Mouse (Mus musculus) liver, embryonic 15.5 days (tissue): ENCODE data around the gene Rap1gap2. TPM values are rescaled to one million over a fixed set of nuclear protein-coding genes. Genes with fewer than 3 reads are reported as not detected.

ENCODE experiments used
- ATAC-seq: fragments of 200-750 bp; cut with Nextera tagmentation; 2 replicates; pipeline ENCODE4 v1.8.0; 2017; ENCODE audit warnings: moderate number of reproducible peaks, mild to moderate bottlenecking, moderate library complexity; ENCODE audit not compliant: insufficient read depth
- H3K27ac ChIP-seq: fragments of 300-500 bp; sonication (generic); replicated peaks from 2 replicates; pipeline ENCODE4 v1.5.1; 2015; ENCODE audit warnings: mild to moderate bottlenecking, inconsistent platforms
- H3K27me3 ChIP-seq: fragments of 300-500 bp; sonication (generic); 2 replicates; pipeline ENCODE4 v1.6.1; 2015; ENCODE audit warnings: mild to moderate bottlenecking, inconsistent platforms
- H3K36me3 ChIP-seq: fragments of 300-500 bp; sonication (generic); replicated peaks from 2 replicates; pipeline ENCODE4 v1.6.1; 2015; ENCODE audit warnings: moderate library complexity, mild to moderate bottlenecking, inconsistent platforms
- H3K4me1 ChIP-seq: fragments of 300-500 bp; sonication (generic); replicated peaks from 2 replicates; pipeline ENCODE4 v1.6.1; 2015; ENCODE audit warnings: inconsistent platforms
- H3K4me2 ChIP-seq: fragments of 300-500 bp; sonication (generic); 2 replicates; pipeline ENCODE4 v1.6.1; 2015; ENCODE audit warnings: moderate library complexity, mild to moderate bottlenecking, inconsistent platforms
- H3K4me3 ChIP-seq: fragments of 300-500 bp; sonication (generic); replicated peaks from 2 replicates; pipeline ENCODE4 v1.5.1; 2015; ENCODE audit warnings: mild to moderate bottlenecking, inconsistent platforms
- H3K9ac ChIP-seq: fragments of 300-500 bp; sonication (generic); 2 replicates; pipeline ENCODE4 v1.6.1; 2015; ENCODE audit warnings: moderate library complexity, mild to moderate bottlenecking, inconsistent platforms
- H3K9me3 ChIP-seq: fragments of 300-500 bp; sonication (generic); replicated peaks from 2 replicates; pipeline ENCODE4 v1.6.1; 2016; ENCODE audit warnings: inconsistent platforms
- WGBS: fragments of 180-500 bp; shearing (Covaris S2); methylation state at CpG from one replicate; pipeline ENCODE4 v1.1.7; 2015; ENCODE audit warnings: mixed read lengths; ENCODE audit not compliant: insufficient replicate concordance; 5-methylcytosine and 5-hydroxymethylcytosine counted together
- polyA plus RNA-seq: library from polyadenylated mRNA; unstranded; fragments of >200 nt; fragmentation: Nextera tagmentation; extraction: Ambion mirVana; gene quantifications from 2 replicates; pipeline ENCODE4 v1.2.1, GENCODE M21; 2015

Gene Rap1gap2
- polyA plus RNA-seq, 1 experiment from 2014 or later, result 0.76 TPM

GRCm38 (mm10) chr11:74555716-74556374 lies 54.9 kb downstream of the Rap1gap2 start:
- Histone ChIP-seq H3K4me2 (peak overlapping the region; percentile 53), H3K9me3 (no peaks in the 10 kb centered on the region), H3K4me1 (peaks cover 56% of the 10 kb centered on the region), H3K4me3 (0 out of 2 replicates have a peak overlapping the region, but pooled peaks have one; percentile 4), H3K9ac (peak overlapping the region; percentile 29; the same call in 1 of the 2 replicates), H3K36me3 (no peaks in the 10 kb centered on the region), H3K27ac (peak overlapping the region; percentile 87), H3K27me3 (no peaks in the 10 kb centered on the region)
- ATAC-seq, result peak; percentile 77
- WGBS, result 13% methylated on average over 9 of the region's 9 CpGs

GRCm38 (mm10) chr11:74554683-74555341 lies 55.9 kb downstream of the Rap1gap2 start:
- Histone ChIP-seq H3K4me3 (no peak overlapping the region), H3K9me3 (no peaks in the 10 kb centered on the region), H3K4me1 (peaks cover 50% of the 10 kb centered on the region), H3K36me3 (no peaks in the 10 kb centered on the region), H3K9ac (0 out of 2 replicates have a peak overlapping the region, but pooled peaks have one; percentile 29), H3K4me2 (no peak overlapping the region), H3K27ac (peak overlapping the region; percentile 87), H3K27me3 (no peaks in the 10 kb centered on the region)
- WGBS, result 51% methylated on average over 15 of the region's 15 CpGs
- no peak for ATAC-seq

GRCm38 (mm10) chr11:74551568-74551967 lies 59.1 kb downstream of the Rap1gap2 start:
- WGBS, result 46% methylated on average over 6 of the region's 6 CpGs
- no peaks in the 10 kb centered on the region for H3K27me3 ChIP-seq

DNA sequence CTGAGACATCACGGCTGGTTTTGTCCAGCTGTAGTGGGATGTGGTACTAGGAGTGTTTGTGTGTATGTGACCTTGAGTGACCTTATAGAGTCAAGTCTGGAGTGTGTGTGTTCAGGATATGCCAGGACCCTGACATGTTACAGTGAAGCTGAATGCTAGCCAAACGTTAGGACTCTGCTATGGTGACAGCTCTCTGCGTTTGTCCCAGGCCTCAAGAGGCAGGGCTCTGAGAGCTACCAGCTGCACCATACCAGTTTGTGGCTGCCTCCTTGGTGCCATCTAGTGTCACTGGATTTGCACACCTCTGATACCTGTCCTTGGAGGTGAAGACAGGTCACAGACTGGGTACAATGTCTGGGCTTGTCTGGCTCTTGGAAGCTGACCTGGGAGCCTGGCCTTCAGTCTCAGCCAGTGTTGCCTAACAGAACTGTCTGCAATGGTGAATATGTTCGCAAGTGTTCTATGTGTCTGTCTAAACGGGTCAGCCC lies 60.1 kb downstream of the Rap1gap2 start:
- peaks cover 58% of the 10 kb centered on the region for H3K4me1 ChIP-seq
- 62% methylated on average over 5 of the region's 5 CpGs for WGBS

More at GRCm38 (mm10) chr11:74551568-74551967, 59.1 kb downstream of the Rap1gap2 start:
- peaks cover 60% of the 10 kb centered on the region for H3K4me1 ChIP-seq
- ATAC-seq, result no peak
- no peaks in the 10 kb centered on the region for H3K9me3 ChIP-seq
- no peak overlapping the region for H3K9ac ChIP-seq
- H3K36me3 ChIP-seq, result no peaks in the 10 kb centered on the region
- no peak overlapping the region for H3K4me2 ChIP-seq
- no peak overlapping the region for H3K4me3 ChIP-seq
- H3K27ac ChIP-seq, result no peak overlapping the region

GRCm38 (mm10) chr11:74548781-74549382 lies 61.8 kb downstream of the Rap1gap2 start:
- 51% methylated on average over 7 of the region's 7 CpGs for WGBS
- H3K4me1 ChIP-seq, result peaks cover 45% of the 10 kb centered on the region
- no peaks in the 10 kb centered on the region for H3K9me3 ChIP-seq
- H3K27me3 ChIP-seq, result no peaks in the 10 kb centered on the region
- no peak overlapping the region for H3K4me2 ChIP-seq
- no peak overlapping the region for H3K4me3 ChIP-seq
- no peaks in the 10 kb centered on the region for H3K36me3 ChIP-seq
- no peak overlapping the region for H3K9ac ChIP-seq
- ATAC-seq, result no peak
- H3K27ac ChIP-seq, result no peak overlapping the region

More for the DNA sequence above, 60.1 kb downstream of the Rap1gap2 start:
- Histone ChIP-seq H3K4me2 (no peak overlapping the region), H3K9me3 (no peaks in the 10 kb centered on the region), H3K4me3 (no peak overlapping the region), H3K9ac (no peak overlapping the region), H3K27ac (no peak overlapping the region), H3K36me3 (no peaks in the 10 kb centered on the region), H3K27me3 (no peaks in the 10 kb centered on the region)
- no peak for ATAC-seq

GRCm38 (mm10) chr11:74546933-74547694 lies 63.6 kb downstream of the Rap1gap2 start:
- Histone ChIP-seq H3K27me3 (no peaks in the 10 kb centered on the region), H3K4me1 (peaks cover 45% of the 10 kb centered on the region), H3K36me3 (no peaks in the 10 kb centered on the region), H3K9me3 (no peaks in the 10 kb centered on the region), H3K4me2 (peak overlapping the region; percentile 77), H3K4me3 (peak overlapping the region; percentile 54), H3K27ac (peak overlapping the region; percentile 96), H3K9ac (peak overlapping the region; percentile 58)
- ATAC-seq, result peak; percentile 87
- 2% methylated on average over 16 of the region's 16 CpGs for WGBS

DNA sequence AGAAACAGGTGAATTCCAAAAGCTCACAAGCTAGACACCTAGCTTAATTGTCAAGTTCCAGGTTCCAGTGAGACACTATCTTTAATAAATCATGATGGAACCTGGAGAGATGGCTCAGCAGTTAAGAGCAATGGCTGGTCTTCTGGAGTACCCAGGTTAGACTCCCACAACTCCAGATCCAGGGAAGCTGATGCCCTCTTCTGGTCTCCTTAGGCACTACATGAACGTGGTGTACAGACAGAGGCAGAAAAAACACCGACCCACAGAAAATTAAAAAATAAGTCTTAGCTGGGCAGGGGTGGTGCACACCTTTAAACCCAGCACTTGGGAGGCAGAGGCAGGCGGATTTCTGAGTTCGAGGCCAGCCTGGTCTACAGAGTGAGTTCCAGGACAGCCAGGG lies 64.5 kb downstream of the Rap1gap2 start:
- no peak for ATAC-seq
- Histone ChIP-seq H3K4me3 (peak overlapping the region; percentile 54; the same call in 1 of the 2 replicates), H3K4me1 (peaks cover 45% of the 10 kb centered on the region), H3K27me3 (no peaks in the 10 kb centered on the region), H3K36me3 (no peaks in the 10 kb centered on the region), H3K4me2 (peak overlapping the region; percentile 77), H3K27ac (0 out of 2 replicates have a peak overlapping the region, but pooled peaks have one; percentile 38), H3K9me3 (no peaks in the 10 kb centered on the region), H3K9ac (no peak overlapping the region)
- 14% methylated on average over 4 of the region's 4 CpGs for WGBS

DNA sequence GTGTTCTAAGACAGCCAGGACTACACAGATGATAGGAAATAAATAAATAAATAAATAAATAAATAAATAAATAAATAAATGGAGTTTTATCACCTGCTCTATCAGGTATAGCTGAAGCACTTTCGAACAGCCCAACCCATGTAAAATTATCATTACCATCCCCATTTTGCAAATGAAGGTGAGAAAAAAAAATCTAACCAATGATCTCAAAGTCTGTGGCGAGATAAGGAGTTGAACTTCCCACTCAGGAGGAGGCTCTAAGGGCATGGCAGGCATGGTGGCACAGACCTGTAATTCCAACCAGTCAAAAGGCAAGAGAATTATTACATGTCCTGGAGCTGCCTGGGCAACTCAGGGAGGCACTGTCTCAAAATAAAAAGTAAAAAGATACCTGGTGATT lies 65.2 kb downstream of the Rap1gap2 start:
- Histone ChIP-seq H3K4me2 (no peak overlapping the region), H3K4me1 (peaks cover 42% of the 10 kb centered on the region), H3K27ac (no peak overlapping the region), H3K36me3 (no peaks in the 10 kb centered on the region), H3K27me3 (no peaks in the 10 kb centered on the region), H3K9me3 (no peaks in the 10 kb centered on the region), H3K4me3 (no peak overlapping the region), H3K9ac (no peak overlapping the region)
- ATAC-seq, result no peak
- 47% methylated on average over 2 of the region's 2 CpGs for WGBS

- Histone ChIP-seq H3K4me1 (peaks cover 16% of the 10 kb centered on the region), H3K9ac (no peak overlapping the region), H3K4me3 (no peak overlapping the region), H3K27ac (no peak overlapping the region), H3K27me3 (no peaks in the 10 kb centered on the region; the same call in 1 of the 2 replicates), H3K9me3 (no peaks in the 10 kb centered on the region), H3K36me3 (no peaks in the 10 kb centered on the region), H3K4me2 (no peak overlapping the region)
- WGBS, result 19% methylated on average over 4 of the region's 4 CpGs
- ATAC-seq, result no peak
Measured at GRCm38 (mm10) chr11:74537352-74537751, 73.4 kb downstream of the Rap1gap2 start.

DNA sequence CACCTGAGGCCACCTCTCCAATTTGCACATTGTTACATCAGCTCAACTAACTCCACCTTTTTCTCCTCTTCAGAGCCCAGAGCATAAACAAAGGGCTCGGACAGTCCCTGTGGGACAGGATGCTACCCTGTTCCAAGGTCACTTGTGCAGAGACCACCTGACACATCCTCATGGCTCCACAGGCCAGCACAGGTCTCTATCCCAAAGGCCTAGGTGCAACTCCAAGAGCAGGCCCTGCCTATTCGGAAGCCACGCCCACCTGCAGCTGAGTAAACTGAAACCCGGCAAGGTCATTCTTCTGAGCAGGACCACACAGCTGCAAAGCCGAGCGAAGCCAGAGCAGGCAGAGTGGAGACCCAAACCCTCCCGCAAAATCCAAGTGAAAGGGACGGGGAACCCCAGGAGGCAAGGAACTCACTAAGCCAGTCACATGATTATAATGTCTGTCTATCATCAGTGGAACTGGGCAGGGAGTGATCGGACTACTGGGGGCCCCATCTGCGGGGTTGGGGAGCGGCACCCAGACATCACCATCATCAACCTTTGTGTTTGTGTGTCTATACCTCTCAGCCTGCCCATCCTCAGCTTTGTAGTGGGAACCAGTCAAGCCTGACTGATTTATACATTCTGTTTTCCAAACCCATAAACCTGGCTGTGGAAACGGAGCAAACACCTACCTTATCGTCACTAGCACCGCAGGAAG lies 74.4 kb downstream of the Rap1gap2 start:
- no peaks in the 10 kb centered on the region; the same call in 1 of the 2 replicates for H3K27me3 ChIP-seq
- no peak overlapping the region for H3K27ac ChIP-seq
- no peak overlapping the region for H3K9ac ChIP-seq
- ATAC-seq, result no peak
- peaks cover 16% of the 10 kb centered on the region for H3K4me1 ChIP-seq
- WGBS, result 56% methylated on average over 14 of the region's 14 CpGs
- H3K36me3 ChIP-seq, result no peaks in the 10 kb centered on the region
- H3K4me2 ChIP-seq, result peak overlapping the region; percentile 43; the same call in 1 of the 2 replicates
- no peaks in the 10 kb centered on the region for H3K9me3 ChIP-seq
- H3K4me3 ChIP-seq, result no peak overlapping the region
